Mouse (Mus musculus): Measurements from ENCODE around the gene Lifr.

DNA sequence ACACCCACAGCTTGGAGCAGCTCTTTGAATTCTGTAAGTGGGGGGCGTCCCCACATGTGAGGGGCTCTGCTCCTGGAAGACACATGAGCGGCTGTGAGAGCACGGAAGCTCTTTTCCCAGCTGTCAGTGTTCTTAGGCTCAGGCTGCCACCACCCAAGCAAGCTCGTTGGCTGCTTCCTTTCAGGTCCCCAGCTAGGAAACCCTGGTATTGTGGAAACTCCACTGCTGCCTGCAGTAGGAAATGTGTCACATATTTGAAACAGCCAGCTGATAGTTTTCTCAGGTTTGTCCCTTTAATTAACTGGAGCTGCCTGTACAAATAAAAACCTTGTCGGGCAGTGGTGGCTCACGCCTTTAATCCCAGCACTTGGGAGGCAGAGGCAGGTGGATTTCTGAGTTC is 73.4 kb downstream of the Lifr start:
- TF ChIP-seq POLR2A (IDR thresholded peaks at IDR 0.05; ENCODE audit: low read depth, low read length) (no peak), CTCF (IDR thresholded peaks at IDR 0.05; ENCODE audit: borderline replicate concordance, insufficient read depth, low read length) (no peak)

All from embryonic fibroblast, embryonic 13.5 days (primary cell).